Mouse (Mus musculus): ENCODE results near the gene Myo1f. TPM values are rescaled to one million over a fixed set of nuclear protein-coding genes. Genes with fewer than 3 reads are reported as not detected.

The Myo1f gene
- 4.3 and 4.7 TPM in 2 replicates for polyA plus RNA-seq (2014; fragmentation: Nextera tagmentation; extraction: Ambion mirVana)

DNA sequence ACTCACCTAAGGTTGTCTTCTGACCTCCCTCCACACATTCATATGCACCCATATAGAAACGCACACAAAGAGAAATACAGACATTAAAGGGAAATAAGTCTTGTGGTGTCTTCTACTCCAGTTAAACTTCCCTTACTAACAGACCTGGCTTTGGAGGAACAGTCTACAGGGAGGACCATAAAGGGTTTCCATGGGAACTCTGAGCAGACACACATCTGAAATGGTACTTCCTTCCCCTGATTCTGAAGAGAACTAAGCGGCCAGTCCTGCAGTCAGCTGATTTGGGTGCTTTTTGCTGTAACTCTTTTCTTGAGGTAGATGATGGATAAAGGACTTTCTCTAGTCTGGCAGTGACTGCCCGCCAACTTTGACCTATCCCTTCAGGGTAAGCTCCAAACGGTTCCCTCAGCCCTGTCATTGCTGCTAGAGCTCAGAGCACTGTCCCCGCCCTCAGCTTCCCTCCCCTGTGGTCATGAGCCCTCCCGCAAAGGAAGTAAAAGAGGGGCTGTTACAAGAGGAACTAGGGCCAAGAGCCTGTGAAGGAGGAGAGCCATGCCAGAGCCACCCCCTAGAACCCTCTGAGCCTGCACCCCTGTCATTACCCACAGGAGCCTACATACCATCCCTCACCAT, at the start of gene Myo1f:
Myo1f (plus strand) TSS at position 485 of the 633 bp plus-strand sequence.
- Histone ChIP-seq H3K4me1 (ENCODE audit: insufficient read depth) (no peaks in the 10 kb centered on the region), H3K4me3 (ENCODE audit: low read depth, low read length) (no peak within 1 kb of the TSS), H3K9me3 (ENCODE audit: low read depth, low read length) (no peaks in the 10 kb centered on the region), H3K36me3 (ENCODE audit: insufficient read depth) (peaks cover 34% of the 10 kb centered on the region), H3K9ac (no peak within 1 kb of the TSS), H3K4me2 (no peak within 1 kb of the TSS), H3K27me3 (ENCODE audit: insufficient read depth, low read length) (no peaks in the 10 kb centered on the region), H3K27ac (ENCODE audit: low read depth) (no peak within 1 kb of the TSS)
- 44% methylated on average over 6 of the region's 6 CpGs for WGBS
- DNase-seq = no peak
- 0 out of 2 replicates have a peak, but pooled peaks have one; percentile 23 for ATAC-seq (ENCODE audit: insufficient read depth)
- no peak for TF ChIP-seq CTCF (IDR thresholded peaks at IDR 0.05; ENCODE audit: low read depth)

DNA sequence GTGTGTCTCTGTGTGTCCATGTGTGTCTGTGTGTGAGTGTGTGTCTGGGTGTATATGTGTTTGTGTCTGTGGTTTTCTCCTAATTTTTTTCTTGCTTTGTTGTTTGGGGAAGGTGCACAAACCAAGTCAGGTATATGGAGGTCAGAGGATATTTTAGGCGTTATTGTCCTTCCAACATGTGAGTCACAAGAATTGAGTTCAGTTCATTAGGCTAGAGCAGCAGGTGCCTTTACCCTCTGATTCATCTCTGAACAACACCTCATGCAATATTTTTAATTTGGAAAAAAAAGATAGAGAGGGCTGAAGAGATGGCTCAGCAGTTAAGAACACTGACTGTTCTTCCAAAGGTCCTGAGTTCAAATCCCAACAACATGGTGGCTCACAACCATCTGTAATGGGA, 47.1 kb upstream of the Myo1f start:
- Histone ChIP-seq H3K4me3 (ENCODE audit: low read depth, low read length) (no peak overlapping the region), H3K9me3 (ENCODE audit: low read depth, low read length) (no peaks in the 10 kb centered on the region), H3K9ac (no peak overlapping the region), H3K36me3 (ENCODE audit: insufficient read depth) (no peaks in the 10 kb centered on the region), H3K4me2 (no peak overlapping the region), H3K27ac (ENCODE audit: low read depth) (no peak overlapping the region), H3K4me1 (ENCODE audit: insufficient read depth) (peaks cover 18% of the 10 kb centered on the region), H3K27me3 (ENCODE audit: insufficient read depth, low read length) (no peaks in the 10 kb centered on the region)
- ATAC-seq (ENCODE audit: insufficient read depth) (no peak), DNase-seq (no peak)
- no peak for TF ChIP-seq CTCF (IDR thresholded peaks at IDR 0.05; ENCODE audit: low read depth)
- WGBS = 88% methylated on average over 1 of the region's 1 CpGs

DNA sequence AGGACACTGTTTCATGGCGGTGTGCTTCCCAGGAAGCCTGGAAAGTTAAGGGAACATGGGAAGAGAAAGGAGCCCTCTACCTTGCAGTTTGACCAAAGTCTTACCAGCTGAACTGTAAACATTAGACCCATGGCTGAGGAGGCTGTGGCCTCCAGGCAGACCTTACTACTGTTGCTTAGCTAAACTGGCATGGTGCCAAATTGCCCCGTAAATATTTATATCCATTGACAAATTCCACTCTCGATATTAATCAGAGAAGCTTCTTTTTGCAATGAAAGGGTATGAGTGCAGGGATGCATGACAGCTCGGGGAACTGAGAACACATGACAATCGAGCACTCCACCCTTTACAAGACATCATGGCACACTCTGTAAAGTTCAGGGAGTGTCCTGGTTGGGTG, 45.3 kb upstream of the Myo1f start:
- no peaks in the 10 kb centered on the region for H3K36me3 ChIP-seq (ENCODE audit: insufficient read depth)
- H3K4me1 ChIP-seq (ENCODE audit: insufficient read depth) = peaks cover 11% of the 10 kb centered on the region
- H3K9me3 ChIP-seq (ENCODE audit: low read depth, low read length) = no peaks in the 10 kb centered on the region
- no peak overlapping the region for H3K4me2 ChIP-seq
- WGBS = 36% methylated on average over 5 of the region's 5 CpGs
- H3K4me3 ChIP-seq (ENCODE audit: low read depth, low read length) = no peak overlapping the region
- H3K27me3 ChIP-seq (ENCODE audit: insufficient read depth, low read length) = no peaks in the 10 kb centered on the region
- no peak overlapping the region for H3K27ac ChIP-seq (ENCODE audit: low read depth)
- ATAC-seq (ENCODE audit: insufficient read depth) = 0 out of 2 replicates have a peak, but pooled peaks have one; percentile 25
- peak; percentile 71 for DNase-seq
- H3K9ac ChIP-seq = no peak overlapping the region
- no peak for TF ChIP-seq CTCF (IDR thresholded peaks at IDR 0.05; ENCODE audit: low read depth)

DNA sequence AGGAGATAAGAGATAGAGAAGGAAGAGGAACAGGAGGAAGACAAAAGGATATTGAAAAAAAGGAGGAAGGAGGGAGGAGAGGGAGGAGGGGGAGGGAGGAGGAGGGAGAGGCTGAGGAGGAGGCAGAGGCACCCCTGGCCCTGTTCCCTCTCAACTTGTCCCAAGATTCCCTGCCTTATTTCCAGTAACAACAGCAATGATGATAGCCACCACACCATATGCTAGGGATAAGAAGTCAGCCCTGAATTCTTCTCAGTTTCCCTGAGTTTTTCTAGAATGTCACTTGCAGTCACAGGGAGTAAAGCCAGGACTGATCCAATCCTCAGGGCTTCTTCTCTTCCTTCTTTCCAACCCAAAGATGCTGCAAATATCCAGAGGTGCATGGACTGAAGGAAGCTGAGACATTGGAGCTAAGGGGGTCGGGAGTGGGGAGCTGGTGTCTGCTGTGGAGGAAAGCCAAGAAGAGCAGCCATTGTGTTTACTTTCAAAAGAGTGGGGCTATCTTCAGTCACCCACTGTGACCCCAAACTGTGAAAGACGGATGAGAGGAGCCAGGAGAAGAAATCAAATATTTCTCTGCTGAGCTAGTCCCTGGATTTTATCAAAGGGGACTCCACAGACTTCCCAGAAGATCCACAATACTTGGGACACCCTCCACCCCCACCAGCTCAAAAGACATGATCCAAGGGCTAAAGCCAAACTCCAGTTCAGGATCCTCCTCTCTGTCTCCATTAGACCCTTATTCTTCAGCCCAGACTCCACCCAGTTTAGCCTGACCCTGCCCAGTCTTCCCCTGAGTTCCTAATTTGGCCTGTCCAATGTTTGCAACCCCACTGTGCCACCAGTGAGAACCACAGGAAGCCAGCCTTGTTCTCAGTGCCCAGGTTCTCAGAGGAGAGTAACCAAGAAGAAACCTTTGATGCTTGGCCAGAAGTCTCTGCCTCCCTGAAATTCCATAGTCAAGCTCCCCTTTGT, 42.8 kb upstream of the Myo1f start:
- DNase-seq (peak; percentile 31), ATAC-seq (ENCODE audit: insufficient read depth) (peak; percentile 49; the same call in 1 of the 2 replicates)
- H3K4me2 ChIP-seq = no peak overlapping the region
- no peak for TF ChIP-seq CTCF (IDR thresholded peaks at IDR 0.05; ENCODE audit: low read depth)
- H3K36me3 ChIP-seq (ENCODE audit: insufficient read depth) = no peaks in the 10 kb centered on the region
- 14% methylated on average over 2 of the region's 2 CpGs for WGBS
- H3K27ac ChIP-seq (ENCODE audit: low read depth) = peak overlapping the region; percentile 37; the same call in 1 of the 2 replicates
- H3K4me3 ChIP-seq (ENCODE audit: low read depth, low read length) = no peak overlapping the region
- peaks cover 5% of the 10 kb centered on the region for H3K4me1 ChIP-seq (ENCODE audit: insufficient read depth)
- H3K27me3 ChIP-seq (ENCODE audit: insufficient read depth, low read length) = no peaks in the 10 kb centered on the region
- no peaks in the 10 kb centered on the region for H3K9me3 ChIP-seq (ENCODE audit: low read depth, low read length)
- H3K9ac ChIP-seq = no peak overlapping the region

DNA sequence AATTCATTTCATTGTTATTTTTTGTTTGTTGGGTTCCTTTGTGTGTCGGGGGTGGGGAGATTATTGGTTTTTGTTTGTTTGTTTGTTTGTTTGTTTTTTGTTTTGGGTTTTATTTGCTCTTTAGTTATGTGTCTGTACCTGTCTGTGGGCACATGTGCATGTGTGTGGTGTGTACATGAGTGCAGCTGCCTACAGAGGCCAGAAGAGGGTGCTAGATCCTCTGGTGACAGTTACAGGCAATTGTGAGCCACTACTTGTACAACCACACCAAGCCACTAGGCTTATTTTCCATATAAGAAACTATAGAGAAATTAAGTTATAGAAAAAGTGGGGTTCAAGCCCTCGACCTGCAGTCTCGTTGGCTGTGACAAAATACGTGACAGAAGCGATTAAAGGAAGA, 41.6 kb upstream of the Myo1f start:
- ATAC-seq (ENCODE audit: insufficient read depth) (no peak), DNase-seq (peak; percentile 21)
- Histone ChIP-seq H3K36me3 (ENCODE audit: insufficient read depth) (no peaks in the 10 kb centered on the region), H3K4me1 (ENCODE audit: insufficient read depth) (peaks cover 5% of the 10 kb centered on the region), H3K27ac (ENCODE audit: low read depth) (no peak overlapping the region), H3K4me3 (ENCODE audit: low read depth, low read length) (no peak overlapping the region), H3K4me2 (no peak overlapping the region), H3K27me3 (ENCODE audit: insufficient read depth, low read length) (no peaks in the 10 kb centered on the region), H3K9me3 (ENCODE audit: low read depth, low read length) (no peaks in the 10 kb centered on the region), H3K9ac (no peak overlapping the region)
- WGBS = 65% methylated on average over 5 of the region's 5 CpGs
- TF ChIP-seq CTCF (IDR thresholded peaks at IDR 0.05; ENCODE audit: low read depth) = peak; percentile 50

DNA sequence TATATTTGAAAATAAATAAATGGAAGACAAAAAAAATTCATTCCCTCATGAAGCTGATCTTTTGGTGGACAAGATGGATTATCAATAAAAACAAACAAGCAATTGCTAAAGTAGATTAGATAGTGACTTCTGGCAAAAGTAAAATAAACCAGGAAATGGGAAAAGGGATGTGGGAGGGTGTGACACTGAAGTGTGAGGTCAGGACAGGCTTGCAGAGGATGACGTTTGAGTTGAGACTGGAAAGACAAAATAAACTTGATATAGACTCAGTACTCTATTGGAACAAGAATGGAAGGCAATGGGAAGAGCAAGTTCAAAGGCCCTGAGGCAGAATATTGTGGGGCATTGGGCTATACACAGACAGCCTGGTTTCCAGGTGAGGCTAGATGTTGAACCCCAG, 35.1 kb upstream of the Myo1f start:
- Histone ChIP-seq H3K4me3 (ENCODE audit: low read depth, low read length) (no peak overlapping the region), H3K27ac (ENCODE audit: low read depth) (no peak overlapping the region), H3K9me3 (ENCODE audit: low read depth, low read length) (no peaks in the 10 kb centered on the region), H3K27me3 (ENCODE audit: insufficient read depth, low read length) (no peaks in the 10 kb centered on the region), H3K9ac (no peak overlapping the region), H3K36me3 (ENCODE audit: insufficient read depth) (no peaks in the 10 kb centered on the region), H3K4me1 (ENCODE audit: insufficient read depth) (peaks cover 12% of the 10 kb centered on the region), H3K4me2 (no peak overlapping the region)
- DNase-seq (peak; percentile 66), ATAC-seq (ENCODE audit: insufficient read depth) (no peak)
- WGBS = 3% methylated on average over 1 of the region's 1 CpGs
- no peak for TF ChIP-seq CTCF (IDR thresholded peaks at IDR 0.05; ENCODE audit: low read depth)

DNA sequence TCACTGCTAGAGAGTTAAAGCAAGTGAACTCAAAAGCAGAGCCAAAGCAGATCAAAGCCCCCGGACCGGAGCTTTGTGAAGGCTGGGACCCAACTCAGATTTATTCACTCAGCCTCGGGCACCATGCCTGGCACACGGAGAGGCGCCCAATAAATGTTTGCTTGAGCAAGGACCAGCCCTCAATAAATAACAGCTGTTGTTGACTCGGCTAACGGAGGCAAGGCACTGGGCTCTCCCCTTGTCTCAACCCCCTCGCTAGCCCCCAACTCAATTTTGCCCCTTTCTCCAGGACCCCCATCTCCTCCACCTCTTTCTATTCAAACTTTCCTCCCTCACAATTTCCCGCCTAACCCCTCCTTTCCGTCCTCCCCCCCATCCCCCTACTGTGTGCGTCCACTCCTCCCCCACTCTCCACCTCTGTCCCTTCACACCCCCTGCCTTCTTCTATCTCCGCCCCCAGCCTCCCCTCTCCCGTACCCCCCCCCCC, 32.0 kb upstream of the Myo1f start:
- Histone ChIP-seq H3K9ac (peak overlapping the region; percentile 75), H3K9me3 (ENCODE audit: low read depth, low read length) (no peaks in the 10 kb centered on the region), H3K4me3 (ENCODE audit: low read depth, low read length) (peak overlapping the region; percentile 69), H3K27me3 (ENCODE audit: insufficient read depth, low read length) (no peaks in the 10 kb centered on the region), H3K4me1 (ENCODE audit: insufficient read depth) (peaks cover 23% of the 10 kb centered on the region), H3K4me2 (peak overlapping the region; percentile 84), H3K27ac (ENCODE audit: low read depth) (peak overlapping the region; percentile 90), H3K36me3 (ENCODE audit: insufficient read depth) (peaks cover 12% of the 10 kb centered on the region)
- WGBS = 4% methylated on average over 13 of the region's 13 CpGs
- DNase-seq = peak; percentile 70
- no peak for TF ChIP-seq CTCF (IDR thresholded peaks at IDR 0.05; ENCODE audit: low read depth)
- ATAC-seq (ENCODE audit: insufficient read depth) = peak; percentile 24; the same call in 1 of the 2 replicates

Data from lung, embryonic 14.5 days (tissue).